In the genomic region with DNA sequence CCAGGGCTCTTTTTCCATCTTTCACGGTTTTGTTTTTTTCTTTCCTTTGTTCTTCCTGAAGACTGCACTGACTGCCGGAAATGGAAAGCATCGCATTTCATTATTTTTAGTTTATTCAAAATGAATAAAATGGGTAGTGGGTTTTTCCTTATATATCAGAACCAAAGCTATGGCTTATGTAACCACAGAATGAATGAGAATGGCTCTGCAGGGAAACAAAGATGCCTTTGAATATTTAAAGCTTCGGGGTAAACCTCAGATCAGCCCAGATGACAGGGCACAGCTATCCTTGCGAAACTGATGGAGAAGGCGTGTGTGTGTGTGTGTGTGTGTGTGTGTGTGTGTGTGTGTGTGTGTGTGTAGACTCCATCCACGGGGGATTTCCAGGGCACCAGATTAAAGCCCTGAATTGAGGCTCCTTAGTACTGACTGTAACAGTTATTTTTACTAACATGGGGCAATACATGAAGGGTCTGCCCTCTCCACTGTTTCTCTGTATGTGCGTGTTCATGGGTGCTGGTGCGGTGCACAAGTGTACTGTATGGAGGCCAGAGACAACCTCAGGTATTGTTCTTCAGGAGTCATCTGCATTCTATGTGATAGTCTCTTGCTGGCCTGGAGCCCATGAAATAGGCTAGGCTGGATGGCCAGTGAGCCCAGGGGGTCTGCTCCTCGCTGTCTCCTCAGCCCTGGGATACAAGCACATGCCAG, we compare ENCODE assay signal across 25 mouse cellular contexts. TPM values are rescaled to one million over a fixed set of nuclear protein-coding genes. Genes with fewer than 3 reads are reported as not detected.
A peak's percentile ranks its signal among the peaks of the same experiment; 100 is the strongest.
DNase-seq lines count a peak whose midpoint lies in the region; ATAC-seq and TF ChIP-seq lines count a peak whose summit lies in the region.
"Had no signal": no experiment of that assay in that cellular context is flagged by ENCODE, and none has a peak within 500 bp of the region (broad histone marks: within the 10 kb centered on the region; RNA-seq: fewer than 3 reads in every experiment).

No protein-coding gene starts in this region.

- ATAC-seq in hindbrain, embryonic 11.5 days (ENCODE audit: low FRiP score): no peak
- ATAC-seq in hindbrain, postnatal 0 days: 0 out of 2 replicates have a peak, but pooled peaks have one; percentile 34
- ATAC-seq in midbrain, postnatal 0 days (ENCODE audit: low FRiP score): 0 out of 2 replicates have a peak, but pooled peaks have one; percentile 13
- ATAC-seq: activated CD4-positive, CD25-positive, alpha-beta regulatory T cell, adult 4 months; liver, embryonic 12.5 days; liver, postnatal 0 days had no signal

- H3K27me3 ChIP-seq in hindbrain, embryonic 10.5 days (ENCODE audit: insufficient read depth, poor library complexity, severe bottlenecking): no peaks in the 10 kb centered on the region
- H3K27me3 ChIP-seq in hindbrain, embryonic 11.5 days (ENCODE audit: control insufficient read depth, insufficient read depth, low read length): no peaks in the 10 kb centered on the region
- H3K27me3 ChIP-seq in hindbrain, postnatal 0 days (ENCODE audit: insufficient read depth, low read length): no peaks in the 10 kb centered on the region
- no peaks in the 10 kb centered on the region for H3K27me3 ChIP-seq in midbrain, postnatal 0 days (ENCODE audit: insufficient read depth, low read length)
- H3K27me3 ChIP-seq: forebrain, embryonic 12.5 days; kidney, embryonic 15.5 days; stomach, embryonic 15.5 days had no signal

- WGBS in hindbrain, embryonic 10.5 days: 65% methylated on average over 10 of the region's 10 CpGs
- 73% methylated on average over 10 of the region's 10 CpGs for WGBS in hindbrain, embryonic 11.5 days
- WGBS in hindbrain, postnatal 0 days: 60% methylated on average over 10 of the region's 10 CpGs
- 44% methylated on average over 10 of the region's 10 CpGs for WGBS in midbrain, postnatal 0 days

- no peak overlapping the region for H3K4me2 ChIP-seq in hindbrain, embryonic 11.5 days (replicated peaks; ENCODE audit: low read depth, low read length)
- no peak overlapping the region for H3K4me2 ChIP-seq in hindbrain, postnatal 0 days (ENCODE audit: low read depth, low read length)
- no peak overlapping the region for H3K4me2 ChIP-seq in midbrain, postnatal 0 days (ENCODE audit: low read depth, low read length, poor library complexity, severe bottlenecking)
- H3K4me2 ChIP-seq: embryonic facial prominence, embryonic 12.5 days; forebrain, embryonic 12.5 days; heart, embryonic 11.5 days; kidney, embryonic 15.5 days; liver, embryonic 12.5 days; stomach, embryonic 15.5 days had no signal

- no peaks in the 10 kb centered on the region for H3K9me3 ChIP-seq in hindbrain, embryonic 10.5 days
- no peaks in the 10 kb centered on the region for H3K9me3 ChIP-seq in hindbrain, embryonic 11.5 days (ENCODE audit: control insufficient read depth, low read length)
- H3K9me3 ChIP-seq in hindbrain, postnatal 0 days (ENCODE audit: low read length): no peaks in the 10 kb centered on the region
- no peaks in the 10 kb centered on the region for H3K9me3 ChIP-seq in midbrain, postnatal 0 days (ENCODE audit: low read length)
- H3K9me3 ChIP-seq: embryonic facial prominence, embryonic 12.5 days; forebrain, embryonic 12.5 days; kidney, embryonic 15.5 days; liver, embryonic 12.5 days; stomach, embryonic 15.5 days had no signal

- H3K4me3 ChIP-seq in hindbrain, embryonic 10.5 days: no peak overlapping the region
- no peak overlapping the region for H3K4me3 ChIP-seq in hindbrain, embryonic 11.5 days (ENCODE audit: low read depth, low read length)
- no peak overlapping the region for H3K4me3 ChIP-seq in hindbrain, postnatal 0 days (ENCODE audit: low read length)
- no peak overlapping the region for H3K4me3 ChIP-seq in midbrain, postnatal 0 days (ENCODE audit: low read depth, low read length)
- H3K4me3 ChIP-seq: embryonic facial prominence, embryonic 12.5 days; erythroblast, embryonic 14.5 days; forebrain, embryonic 12.5 days; kidney, embryonic 15.5 days; liver, embryonic 12.5 days; stomach, embryonic 15.5 days had no signal

- H3K36me3 ChIP-seq in hindbrain, embryonic 10.5 days: no peaks in the 10 kb centered on the region
- H3K36me3 ChIP-seq in hindbrain, embryonic 11.5 days (ENCODE audit: control insufficient read depth, insufficient read depth, low read length): no peaks in the 10 kb centered on the region
- no peaks in the 10 kb centered on the region for H3K36me3 ChIP-seq in hindbrain, postnatal 0 days (ENCODE audit: insufficient read depth, low read length)
- no peaks in the 10 kb centered on the region for H3K36me3 ChIP-seq in midbrain, postnatal 0 days (ENCODE audit: insufficient read depth, low read length)
- H3K36me3 ChIP-seq: embryonic facial prominence, embryonic 12.5 days; forebrain, embryonic 12.5 days; kidney, embryonic 15.5 days; liver, embryonic 12.5 days; stomach, embryonic 15.5 days had no signal

- no peak overlapping the region for H3K9ac ChIP-seq in hindbrain, embryonic 11.5 days (ENCODE audit: low read depth, low read length)
- H3K9ac ChIP-seq in hindbrain, postnatal 0 days (replicated peaks; ENCODE audit: low read length): no peak overlapping the region
- H3K9ac ChIP-seq in midbrain, postnatal 0 days (replicated peaks; ENCODE audit: low read length, poor library complexity, severe bottlenecking): no peak overlapping the region
- H3K9ac ChIP-seq: embryonic facial prominence, embryonic 12.5 days; forebrain, embryonic 12.5 days; kidney, embryonic 15.5 days; liver, embryonic 12.5 days; liver, postnatal 0 days; stomach, embryonic 15.5 days had no signal

- H3K27ac ChIP-seq in hindbrain, embryonic 10.5 days: peak overlapping the region; percentile 19; the same call in 1 of the 2 replicates
- H3K27ac ChIP-seq in hindbrain, embryonic 11.5 days (ENCODE audit: low read depth, low read length): no peak overlapping the region
- no peak overlapping the region for H3K27ac ChIP-seq in hindbrain, postnatal 0 days
- no peak overlapping the region for H3K27ac ChIP-seq in midbrain, postnatal 0 days (ENCODE audit: low read depth, low read length)
- H3K27ac ChIP-seq: embryonic facial prominence, embryonic 12.5 days; forebrain, embryonic 12.5 days; kidney, embryonic 15.5 days; liver, embryonic 12.5 days; stomach, embryonic 15.5 days had no signal

- peaks cover 64% of the 10 kb centered on the region for H3K4me1 ChIP-seq in hindbrain, embryonic 10.5 days (replicated peaks)
- H3K4me1 ChIP-seq in hindbrain, embryonic 11.5 days (replicated peaks; ENCODE audit: control insufficient read depth, insufficient read depth, low read length): 0 out of 2 replicates have a peak, but pooled peaks cover 3% of the 10 kb centered on the region
- H3K4me1 ChIP-seq in hindbrain, postnatal 0 days (ENCODE audit: insufficient read depth, low read length): no peaks in the 10 kb centered on the region; the same call in 1 of the 2 replicates
- 0 out of 2 replicates have a peak, but pooled peaks cover 4% of the 10 kb centered on the region for H3K4me1 ChIP-seq in midbrain, postnatal 0 days (ENCODE audit: insufficient read depth, low read length)
- H3K4me1 ChIP-seq: liver, embryonic 12.5 days had no signal

- no peak for DNase-seq in hindbrain, embryonic 10.5 days (ENCODE audit: low spot score)
- DNase-seq in hindbrain, embryonic 11.5 days (ENCODE audit: low spot score): no peak
- peak; percentile 60 for DNase-seq in NIH3T3 (ENCODE audit: low read depth)
- no peak for DNase-seq in hindbrain, postnatal 0 days (ENCODE audit: low spot score)
- DNase-seq in midbrain, postnatal 0 days (ENCODE audit: low spot score): no peak
- DNase-seq in kidney, postnatal 4 days: no peak
- no peak for DNase-seq in spleen, adult 18-20 months
- DNase-seq: adrenal gland, adult 8-10 months; B cell, adult 2 months; cerebellum, adult 8-10 months; cerebellum, postnatal 25 days; gastrocnemius, postnatal 14 days; kidney, adult 18-20 months; kidney, postnatal 36 days; left cerebral cortex, postnatal 4 days; liver, postnatal 0 days; lung, postnatal 36 days had no signal

- TF ChIP-seq CTCF in hindbrain, postnatal 0 days (IDR thresholded peaks at IDR 0.05; ENCODE audit: low read depth): no peak
- TF ChIP-seq CTCF in midbrain, postnatal 0 days (IDR thresholded peaks at IDR 0.05): no peak

RNA-seq across cellular contexts. Expression of a gene that starts 49.9 kb away (rescaled TPM):
- polyA plus RNA-seq in hindbrain, embryonic 10.5 days (2016; fragmentation: Nextera tagmentation; extraction: Ambion mirVana): 2.5 and 3.6 TPM in 2 replicates
- 2.7 and 2.8 TPM in 2 replicates for polyA plus RNA-seq in hindbrain, embryonic 11.5 days (2014; fragmentation: Nextera tagmentation; extraction: Ambion mirVana)
- total RNA-seq in hindbrain, postnatal 0 days (2014; rRNA removed): 1.5 and 1.7 TPM in 2 replicates
- 1.2 and 1.4 TPM in 2 replicates for polyA plus RNA-seq in hindbrain, postnatal 0 days (2015; fragmentation: Nextera tagmentation; extraction: Ambion mirVana)
- total RNA-seq in midbrain, postnatal 0 days (2014; rRNA removed): 0.82 and 2.0 TPM in 2 replicates
- 1.1 and 1.6 TPM in 2 replicates for polyA plus RNA-seq in midbrain, postnatal 0 days (2015; fragmentation: Nextera tagmentation; extraction: Ambion mirVana)
- polyA plus RNA-seq: erythroblast, embryonic 14.5 days had no signal
